Mouse (Mus musculus) macrophage (primary cell): ENCODE measurements around the gene Zcchc12. TPM values are rescaled to one million over a fixed set of nuclear protein-coding genes. Genes with fewer than 3 reads are reported as not detected.

Experiments
- H3K27ac ChIP-seq: fragments of 350-480 bp; formaldehyde crosslinking; 2 replicates; pipeline ENCODE4 v1.9.0; 2021
- H3K36me3 ChIP-seq: fragments of 350-480 bp; formaldehyde crosslinking; 2 replicates; pipeline ENCODE4 v1.9.0; 2021; ENCODE audit errors: inconsistent target
- H3K4me3 ChIP-seq: fragments of 350-480 bp; formaldehyde crosslinking; 2 replicates; pipeline ENCODE4 v1.9.0; 2021; ENCODE audit errors: inconsistent target
- H3K79me2 ChIP-seq: fragments of 350-480 bp; formaldehyde crosslinking; 2 replicates; pipeline ENCODE4 v1.9.0; 2021; ENCODE audit errors: inconsistent target
- WGBS: methylation state at CpG from one replicate; pipeline ENCODE4 v1.1.7; 2026; ENCODE audit warnings: inconsistent platforms; ENCODE audit not compliant: missing documents; 5-methylcytosine and 5-hydroxymethylcytosine counted together
- polyA plus RNA-seq: library from polyadenylated mRNA; stranded (reverse); fragments of 250-400 nt; gene quantifications from 3 replicates; pipeline ENCODE4 v1.2.4, GENCODE M21; 2018; ENCODE audit warnings: inconsistent platforms

Gene Zcchc12
- polyA plus RNA-seq, 1 experiment from 2014 or later: not detected

- 90% methylated on average over 6 of the region's 6 CpGs for WGBS
- no peaks in the 10 kb centered on the region for H3K79me2 ChIP-seq
- H3K36me3 ChIP-seq: no peaks in the 10 kb centered on the region
- no peak overlapping the region for H3K27ac ChIP-seq
- H3K4me3 ChIP-seq: no peak overlapping the region
These were observed 39.9 kb downstream of the Zcchc12 start for GRCm38 (mm10) chrX:36235652-36236051.

Other genes starting within 250 kb of the Zcchc12 start
- gene Il13ra1, start 83.8 kb upstream of the Zcchc12 start, polyA plus RNA-seq: 7.8 to 19.6 TPM (median 13.6 TPM) in 3 replicates
- gene Lonrf3, start 132.4 kb downstream of the Zcchc12 start, polyA plus RNA-seq: 11.8 to 40.5 TPM (median 16.3 TPM) in 3 replicates
- not detected in 3 replicates for gene Gm6268, start 205.4 kb downstream of the Zcchc12 start, polyA plus RNA-seq